Mouse (Mus musculus) bone marrow macrophage, adult 2 months (primary cell): ENCODE data around the gene Mrpl3.

Experiments used
- CTCF ChIP-seq: IDR thresholded peaks from 2 replicates; pipeline ENCODE4 v1.5.1; 2012; ENCODE audit warnings: low read depth, mild to moderate bottlenecking, low read length, moderate library complexity
- POLR2A ChIP-seq: IDR thresholded peaks from 2 replicates; pipeline ENCODE4 v1.6.1; 2012; ENCODE audit warnings: mild to moderate bottlenecking, low read depth, low read length, borderline replicate concordance

DNA sequence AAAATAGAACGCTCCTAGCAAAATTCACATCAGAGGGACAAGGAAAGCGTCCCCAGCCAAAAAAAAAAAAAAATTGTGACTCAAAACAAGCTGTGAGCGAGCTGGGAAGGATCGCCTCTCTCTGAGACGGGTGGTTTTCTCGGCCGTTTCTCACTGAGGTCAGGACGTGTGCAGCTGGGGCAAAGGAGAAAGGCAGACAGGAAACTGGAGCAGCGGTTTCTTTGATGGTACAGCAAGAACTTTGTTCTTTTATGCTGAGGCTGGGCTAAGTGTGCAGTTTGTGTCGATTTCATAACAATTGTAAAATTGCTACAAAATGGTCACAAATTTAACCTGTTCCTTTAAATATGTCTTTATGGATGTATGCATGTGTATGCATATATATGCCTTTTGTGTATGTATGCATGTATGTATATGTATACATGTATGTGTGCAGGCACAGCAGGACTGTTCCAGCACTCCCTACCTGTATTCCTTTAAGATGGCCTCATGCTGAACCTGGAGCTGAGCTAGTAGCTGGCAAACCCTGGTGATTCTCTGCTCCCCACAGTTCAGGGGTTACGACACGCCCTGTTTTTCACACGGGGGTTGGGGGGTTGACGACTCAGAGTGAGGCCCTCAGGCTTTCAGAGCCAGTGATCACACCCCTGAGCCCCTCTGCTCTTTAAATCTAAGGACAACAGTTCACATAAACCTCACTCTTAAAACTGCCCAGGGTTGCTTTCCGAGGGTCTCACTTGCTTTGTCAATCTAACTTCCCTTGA is 48.0 kb downstream of the Mrpl3 start:
- TF ChIP-seq POLR2A (no peak), CTCF (no peak)
